Mouse (Mus musculus): Measurements from ENCODE around the gene Atp6v1c2. TPM values are rescaled to one million over a fixed set of nuclear protein-coding genes. Genes with fewer than 3 reads are reported as not detected.

The Atp6v1c2 gene
- polyA plus RNA-seq (2016; fragmentation: Nextera tagmentation; extraction: Ambion mirVana): 0.36 and 0.49 TPM in 2 replicates

DNA sequence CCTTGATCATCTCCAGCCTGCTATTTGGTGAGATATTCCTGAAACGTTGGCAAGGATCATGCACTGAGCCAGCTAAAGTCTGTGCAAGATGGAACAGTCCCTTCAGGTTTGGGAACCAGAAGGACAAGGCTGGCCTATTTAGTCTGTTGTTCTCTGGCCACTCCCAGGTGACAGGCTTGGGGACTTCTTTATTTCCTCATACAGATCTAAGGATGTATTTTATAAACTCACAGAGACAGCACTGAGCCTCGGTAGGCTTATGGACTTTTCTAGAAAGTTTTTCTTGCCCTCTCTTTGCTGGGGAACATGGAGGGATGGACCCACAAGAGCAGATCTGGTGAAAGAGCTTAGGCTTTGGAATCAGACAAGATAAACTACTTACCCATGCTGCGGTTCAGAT, at the start of gene Atp6v1c2:
Gene Atp6v1c2 (minus strand): TSS at position 101 of the 400 bp plus-strand sequence.
- H3K4me1 ChIP-seq: peaks cover 7% of the 10 kb centered on the region
- no peak for DNase-seq (ENCODE audit: low spot score)
- WGBS: 85% methylated on average over 3 of the region's 3 CpGs
- H3K36me3 ChIP-seq: no peaks in the 10 kb centered on the region
- no peak within 1 kb of the TSS for H3K4me3 ChIP-seq
- no peak within 1 kb of the TSS for H3K27ac ChIP-seq
- H3K27me3 ChIP-seq (ENCODE audit: low read depth, poor library complexity, severe bottlenecking): peaks cover 32% of the 10 kb centered on the region
- H3K9me3 ChIP-seq (replicated peaks): no peaks in the 10 kb centered on the region

DNA sequence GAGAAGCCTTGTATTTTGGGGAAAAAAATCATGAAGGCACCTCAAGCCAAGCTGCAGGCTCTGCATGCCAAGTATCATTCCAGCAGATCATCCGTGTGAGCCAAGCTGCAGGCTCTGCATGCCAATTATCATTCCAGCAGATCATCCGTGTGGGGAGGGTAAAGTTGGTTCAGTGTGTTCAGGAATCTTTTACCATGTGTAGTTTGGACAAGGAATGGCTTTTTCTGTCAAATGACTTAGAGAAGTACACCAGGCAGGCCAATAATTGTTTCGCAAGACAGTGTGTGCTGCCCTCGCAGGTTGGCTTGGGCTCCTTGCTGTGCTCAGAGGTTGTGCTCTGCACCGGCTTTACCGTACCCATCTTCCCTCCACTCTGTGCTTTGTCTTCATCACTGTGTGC, 47.4 kb upstream of the Atp6v1c2 start:
- no peak for DNase-seq (ENCODE audit: low spot score)
- H3K27ac ChIP-seq: no peak overlapping the region
- no peaks in the 10 kb centered on the region for H3K9me3 ChIP-seq (replicated peaks)
- peaks cover 98% of the 10 kb centered on the region for H3K36me3 ChIP-seq
- no peak overlapping the region for H3K4me3 ChIP-seq
- H3K4me1 ChIP-seq: no peaks in the 10 kb centered on the region
- WGBS: 94% methylated on average over 6 of the region's 6 CpGs
- H3K27me3 ChIP-seq (ENCODE audit: low read depth, poor library complexity, severe bottlenecking): no peaks in the 10 kb centered on the region

DNA sequence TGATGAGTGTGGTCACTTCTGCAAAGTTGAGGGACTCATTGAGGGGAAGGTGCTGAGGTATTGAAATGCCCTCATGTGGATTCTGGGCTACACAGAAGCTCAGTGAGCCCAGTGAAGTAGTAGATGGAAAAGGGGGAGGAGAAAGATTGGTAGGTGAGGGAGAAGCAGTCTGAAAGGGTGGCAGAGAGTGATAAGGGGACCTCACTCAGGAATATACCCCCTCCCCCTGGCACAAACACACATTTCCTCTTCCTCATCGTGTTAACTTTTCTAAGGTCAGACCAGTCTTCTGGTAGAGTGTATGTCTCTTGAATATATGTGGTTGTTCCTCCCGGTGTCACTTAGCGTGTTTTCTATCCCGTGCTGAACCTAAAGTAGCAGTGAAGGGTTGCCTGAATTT, 46.1 kb upstream of the Atp6v1c2 start:
- no peak for DNase-seq (ENCODE audit: low spot score)
- Histone ChIP-seq H3K27ac (no peak overlapping the region), H3K27me3 (ENCODE audit: low read depth, poor library complexity, severe bottlenecking) (no peaks in the 10 kb centered on the region), H3K9me3 (replicated peaks) (no peaks in the 10 kb centered on the region), H3K36me3 (peaks cover 98% of the 10 kb centered on the region), H3K4me1 (no peaks in the 10 kb centered on the region), H3K4me3 (no peak overlapping the region)
- 95% methylated on average over 4 of the region's 4 CpGs for WGBS

DNA sequence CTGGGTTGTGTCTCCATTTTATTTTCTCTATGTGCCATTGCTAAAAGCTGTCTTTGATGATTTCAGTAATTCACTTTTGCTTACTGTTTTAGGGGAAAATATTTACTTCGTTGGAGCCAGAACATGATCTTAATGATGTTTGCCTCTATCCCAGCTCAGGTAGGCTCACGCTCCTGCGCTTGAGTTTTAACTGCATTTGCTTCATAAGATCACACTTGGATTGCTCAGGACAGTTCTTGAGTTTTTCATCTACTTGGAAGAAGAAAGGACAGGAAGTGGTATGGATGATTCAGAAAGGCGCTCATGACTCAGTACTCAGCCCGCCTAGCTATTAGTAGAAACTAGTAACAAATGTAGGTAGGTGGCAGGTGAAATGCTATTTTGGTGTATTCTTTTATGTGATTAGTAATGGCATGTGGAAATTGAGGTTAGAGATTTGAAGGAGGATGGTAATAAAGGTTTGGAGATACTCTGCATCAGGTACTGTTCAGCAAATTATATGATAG, 44.4 kb upstream of the Atp6v1c2 start:
- H3K4me1 ChIP-seq: no peaks in the 10 kb centered on the region
- H3K27ac ChIP-seq: no peak overlapping the region
- H3K9me3 ChIP-seq (replicated peaks): no peaks in the 10 kb centered on the region
- no peaks in the 10 kb centered on the region for H3K27me3 ChIP-seq (ENCODE audit: low read depth, poor library complexity, severe bottlenecking)
- no peak overlapping the region for H3K4me3 ChIP-seq
- no peak for DNase-seq (ENCODE audit: low spot score)
- H3K36me3 ChIP-seq: peaks cover 98% of the 10 kb centered on the region
- WGBS: 98% methylated on average over 5 of the region's 5 CpGs

DNA sequence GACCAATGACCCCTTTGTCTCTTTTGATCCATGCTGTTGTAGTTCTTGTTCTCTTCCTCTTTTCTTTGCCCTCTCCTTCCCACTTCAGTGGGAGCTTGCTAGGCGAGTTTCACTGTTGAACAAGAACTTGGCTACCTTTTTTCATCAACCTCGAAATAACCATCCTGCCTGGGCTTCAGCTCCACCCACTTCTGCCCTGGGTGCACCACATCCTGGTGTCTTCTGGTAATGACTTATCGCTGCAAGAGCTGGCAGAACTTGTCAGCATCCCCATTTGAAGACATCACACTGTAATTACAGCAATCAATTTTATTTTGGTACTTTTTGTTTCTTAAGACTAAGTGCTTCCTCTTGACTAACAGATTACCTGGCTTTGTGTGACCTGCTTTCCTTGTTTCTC, 43.5 kb upstream of the Atp6v1c2 start:
- H3K4me1 ChIP-seq: no peaks in the 10 kb centered on the region
- no peak for DNase-seq (ENCODE audit: low spot score)
- 92% methylated on average over 3 of the region's 3 CpGs for WGBS
- no peak overlapping the region for H3K4me3 ChIP-seq
- H3K27me3 ChIP-seq (ENCODE audit: low read depth, poor library complexity, severe bottlenecking): no peaks in the 10 kb centered on the region
- H3K9me3 ChIP-seq (replicated peaks): no peaks in the 10 kb centered on the region
- H3K27ac ChIP-seq: no peak overlapping the region
- H3K36me3 ChIP-seq: peaks cover 98% of the 10 kb centered on the region

DNA sequence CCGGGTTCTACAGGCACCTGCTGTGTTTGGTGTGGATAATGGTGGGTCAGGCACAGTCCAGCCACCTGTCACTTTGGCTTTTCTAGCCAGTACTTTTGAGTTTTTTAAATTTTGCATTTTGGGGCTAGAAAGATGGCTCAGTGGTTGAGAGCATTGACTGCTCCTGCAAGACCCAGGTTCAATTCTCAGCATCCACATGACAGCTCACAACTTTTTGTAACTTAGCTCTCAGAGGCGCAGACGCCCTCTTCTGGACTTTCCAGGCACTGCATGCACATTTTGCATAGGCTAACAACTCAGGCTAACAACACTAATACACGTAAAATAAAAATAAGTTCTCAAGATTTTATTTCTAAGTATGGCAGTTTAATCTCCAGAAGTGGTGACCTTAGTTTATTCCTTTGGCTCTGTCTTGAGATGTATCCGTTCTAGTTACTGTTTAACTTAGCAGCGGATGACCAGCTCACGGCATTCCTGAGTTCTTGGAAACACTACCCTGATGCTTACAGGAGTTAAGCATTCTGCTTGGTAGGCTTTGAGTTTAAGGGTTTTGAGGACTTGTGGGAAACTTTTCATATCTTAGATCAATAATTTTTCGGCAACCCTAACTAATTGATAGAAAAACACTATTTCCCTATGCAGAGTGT, 42.6 kb upstream of the Atp6v1c2 start:
- WGBS: 89% methylated on average over 8 of the region's 8 CpGs
- DNase-seq (ENCODE audit: low spot score): no peak
- Histone ChIP-seq H3K4me3 (no peak overlapping the region), H3K27me3 (ENCODE audit: low read depth, poor library complexity, severe bottlenecking) (no peaks in the 10 kb centered on the region), H3K4me1 (no peaks in the 10 kb centered on the region), H3K9me3 (replicated peaks) (no peaks in the 10 kb centered on the region), H3K36me3 (peaks cover 98% of the 10 kb centered on the region), H3K27ac (no peak overlapping the region)

DNA sequence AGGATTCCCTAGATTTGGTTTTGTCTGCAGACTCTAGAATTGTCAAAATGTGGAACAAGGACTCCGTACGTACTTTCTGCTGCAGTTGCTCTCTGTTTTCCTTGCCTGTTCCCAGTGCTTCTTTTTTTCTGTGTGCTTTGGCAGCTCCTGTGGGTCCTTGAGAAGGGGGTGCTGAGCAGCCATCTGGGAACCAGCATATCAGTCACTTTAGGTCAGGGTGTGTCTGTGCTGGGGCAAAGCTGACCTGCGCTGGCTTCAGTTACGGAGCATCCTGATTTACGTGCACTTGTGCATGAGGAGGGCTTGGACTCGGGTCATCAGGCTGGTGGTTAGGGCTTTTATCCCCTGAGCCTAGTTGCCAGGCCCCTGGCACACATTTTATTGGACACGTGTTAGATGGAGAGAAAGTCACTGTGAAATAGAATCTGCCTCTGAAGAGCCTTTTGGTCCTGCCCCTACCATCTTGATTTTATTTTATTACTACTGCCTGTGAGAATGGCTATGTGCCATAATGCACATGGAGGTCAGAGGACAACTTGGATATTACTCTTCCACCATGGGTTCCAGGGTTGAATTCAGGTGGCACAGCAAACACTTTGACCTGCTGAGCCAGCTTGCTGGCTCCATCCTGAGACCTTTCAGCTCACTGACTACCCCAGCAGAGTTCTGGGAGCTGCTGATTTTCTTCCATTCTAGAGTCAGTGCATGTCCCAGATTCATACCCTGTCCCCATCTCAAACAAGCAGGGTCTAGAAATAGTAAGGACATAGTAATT, 40.6 kb upstream of the Atp6v1c2 start:
- WGBS: 96% methylated on average over 7 of the region's 7 CpGs

DNA sequence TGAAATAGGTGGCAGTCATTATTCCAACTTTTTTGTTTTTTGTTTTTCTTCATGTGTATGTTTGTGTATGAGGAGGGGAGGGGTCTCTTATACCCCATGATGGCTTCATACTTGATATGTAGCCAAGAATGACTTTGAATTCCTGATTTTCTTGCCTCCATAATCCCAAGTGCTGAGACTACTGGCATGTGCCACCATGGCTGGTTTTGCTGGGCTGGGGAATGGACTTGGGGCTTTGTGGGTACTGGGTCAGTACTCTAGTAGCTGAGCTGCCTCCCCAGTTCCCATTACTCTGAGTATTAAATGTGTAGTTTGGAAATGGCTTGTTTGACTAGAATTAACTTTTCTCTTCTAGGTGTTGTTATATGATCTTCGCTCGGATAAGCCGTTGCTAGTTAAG, 40.0 kb upstream of the Atp6v1c2 start:
- 93% methylated on average over 3 of the region's 3 CpGs for WGBS
- Histone ChIP-seq H3K27me3 (ENCODE audit: low read depth, poor library complexity, severe bottlenecking) (no peaks in the 10 kb centered on the region), H3K9me3 (replicated peaks) (no peaks in the 10 kb centered on the region), H3K4me1 (no peaks in the 10 kb centered on the region), H3K27ac (no peak overlapping the region), H3K4me3 (no peak overlapping the region), H3K36me3 (peaks cover 92% of the 10 kb centered on the region)
- no peak for DNase-seq (ENCODE audit: low spot score)

More for the DNA sequence above, 40.6 kb upstream of the Atp6v1c2 start:
- Histone ChIP-seq H3K9me3 (replicated peaks) (no peaks in the 10 kb centered on the region), H3K4me1 (no peaks in the 10 kb centered on the region), H3K27ac (no peak overlapping the region), H3K4me3 (no peak overlapping the region), H3K36me3 (peaks cover 92% of the 10 kb centered on the region), H3K27me3 (ENCODE audit: low read depth, poor library complexity, severe bottlenecking) (no peaks in the 10 kb centered on the region)
- no peak for DNase-seq (ENCODE audit: low spot score)

DNA sequence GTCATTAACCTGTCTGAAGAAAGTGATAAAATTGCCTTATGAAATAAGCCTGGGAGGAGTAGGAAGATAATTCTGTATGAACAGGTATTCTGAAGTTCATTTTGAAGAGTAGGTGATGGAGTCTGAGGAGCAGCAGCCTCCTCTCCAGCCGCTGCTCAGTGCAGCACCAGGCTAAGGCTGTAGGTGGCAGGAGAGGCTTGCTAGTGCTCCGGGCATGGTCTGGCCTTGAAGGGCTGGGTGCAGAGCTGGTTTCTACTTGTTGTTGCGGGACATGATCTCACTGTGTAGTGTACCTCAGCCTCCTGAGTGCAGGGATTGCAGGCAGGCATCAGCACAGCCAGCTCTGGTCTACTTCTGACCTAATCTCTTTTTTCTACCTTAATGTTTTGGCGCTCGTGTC, 37.8 kb upstream of the Atp6v1c2 start:
- no peaks in the 10 kb centered on the region for H3K4me1 ChIP-seq
- peak; percentile 39 for DNase-seq (ENCODE audit: low spot score)
- 82% methylated on average over 5 of the region's 5 CpGs for WGBS
- no peak overlapping the region for H3K4me3 ChIP-seq
- H3K9me3 ChIP-seq (replicated peaks): no peaks in the 10 kb centered on the region
- no peaks in the 10 kb centered on the region for H3K27me3 ChIP-seq (ENCODE audit: low read depth, poor library complexity, severe bottlenecking)
- peaks cover 93% of the 10 kb centered on the region for H3K36me3 ChIP-seq
- H3K27ac ChIP-seq: no peak overlapping the region

DNA sequence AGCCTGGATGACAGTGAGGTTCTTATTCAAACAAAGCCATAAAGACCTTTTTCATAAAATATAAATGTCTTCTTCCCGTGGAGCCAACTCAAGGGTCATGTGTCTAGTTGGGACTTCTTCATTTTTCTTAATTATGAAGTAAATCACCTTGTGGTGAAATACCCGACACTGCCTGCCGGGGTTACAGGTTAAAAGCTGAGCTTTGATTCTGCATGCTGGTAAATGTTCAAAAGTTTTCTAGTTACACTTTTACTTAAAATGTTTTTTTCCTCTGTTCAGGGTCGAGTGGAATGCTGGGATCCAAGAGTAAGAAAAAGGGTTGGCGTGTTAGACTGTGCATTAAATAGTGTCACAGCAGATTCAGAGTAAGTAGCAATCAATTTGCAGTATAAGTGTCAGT, 33.2 kb upstream of the Atp6v1c2 start:
- Histone ChIP-seq H3K4me3 (no peak overlapping the region), H3K27ac (no peak overlapping the region), H3K27me3 (ENCODE audit: low read depth, poor library complexity, severe bottlenecking) (no peaks in the 10 kb centered on the region), H3K36me3 (peaks cover 92% of the 10 kb centered on the region), H3K4me1 (no peaks in the 10 kb centered on the region), H3K9me3 (replicated peaks) (no peaks in the 10 kb centered on the region)
- 90% methylated on average over 5 of the region's 5 CpGs for WGBS
- no peak for DNase-seq (ENCODE audit: low spot score)

DNA sequence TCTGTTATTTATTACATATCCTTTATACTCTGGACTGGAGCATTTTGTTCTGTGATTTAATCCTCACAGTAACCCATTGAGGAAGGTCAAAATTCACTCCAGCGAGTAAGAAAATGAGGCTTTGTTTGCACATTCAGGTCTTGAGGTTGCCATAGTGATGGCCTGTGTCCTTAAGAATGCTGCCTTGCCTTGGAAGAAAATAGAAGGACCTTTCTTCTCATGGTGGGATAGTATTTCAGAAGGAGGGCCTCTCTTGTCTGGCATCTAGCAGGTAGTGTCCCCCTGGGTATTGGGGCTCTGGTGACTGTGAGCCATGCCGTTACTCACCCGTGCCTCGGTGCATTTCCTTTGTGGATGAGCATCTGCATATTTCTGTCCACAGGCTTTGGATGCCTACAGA, 31.5 kb upstream of the Atp6v1c2 start:
- no peak for DNase-seq (ENCODE audit: low spot score)
- Histone ChIP-seq H3K4me3 (no peak overlapping the region), H3K27me3 (ENCODE audit: low read depth, poor library complexity, severe bottlenecking) (no peaks in the 10 kb centered on the region), H3K4me1 (no peaks in the 10 kb centered on the region), H3K27ac (no peak overlapping the region), H3K36me3 (peaks cover 97% of the 10 kb centered on the region), H3K9me3 (replicated peaks) (no peaks in the 10 kb centered on the region)
- WGBS: 94% methylated on average over 4 of the region's 4 CpGs

DNA sequence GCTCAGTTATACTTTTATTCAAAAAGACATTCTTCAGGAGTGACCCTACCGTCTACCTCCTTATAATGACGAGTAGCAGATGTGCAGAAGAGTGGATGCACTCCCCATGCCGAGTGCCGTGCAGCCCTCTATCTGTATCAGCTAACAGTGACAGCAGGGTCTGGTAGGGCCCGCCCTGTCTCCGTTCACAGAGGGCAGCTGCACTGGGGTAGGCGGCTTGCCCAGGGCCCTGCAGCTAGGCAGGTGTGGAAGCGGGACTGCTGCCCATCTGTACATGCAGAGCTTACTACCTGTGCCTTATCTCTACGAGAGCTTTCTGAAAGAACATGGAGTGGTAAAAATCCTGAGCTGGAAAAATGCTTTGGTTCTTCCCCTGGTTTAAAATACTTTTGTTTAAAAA, 30.9 kb upstream of the Atp6v1c2 start:
- H3K4me3 ChIP-seq: no peak overlapping the region
- H3K9me3 ChIP-seq (replicated peaks): no peaks in the 10 kb centered on the region
- no peaks in the 10 kb centered on the region for H3K27me3 ChIP-seq (ENCODE audit: low read depth, poor library complexity, severe bottlenecking)
- peaks cover 97% of the 10 kb centered on the region for H3K36me3 ChIP-seq
- no peak overlapping the region for H3K27ac ChIP-seq
- 86% methylated on average over 9 of the region's 9 CpGs for WGBS
- H3K4me1 ChIP-seq: no peaks in the 10 kb centered on the region
- no peak for DNase-seq (ENCODE audit: low spot score)

DNA sequence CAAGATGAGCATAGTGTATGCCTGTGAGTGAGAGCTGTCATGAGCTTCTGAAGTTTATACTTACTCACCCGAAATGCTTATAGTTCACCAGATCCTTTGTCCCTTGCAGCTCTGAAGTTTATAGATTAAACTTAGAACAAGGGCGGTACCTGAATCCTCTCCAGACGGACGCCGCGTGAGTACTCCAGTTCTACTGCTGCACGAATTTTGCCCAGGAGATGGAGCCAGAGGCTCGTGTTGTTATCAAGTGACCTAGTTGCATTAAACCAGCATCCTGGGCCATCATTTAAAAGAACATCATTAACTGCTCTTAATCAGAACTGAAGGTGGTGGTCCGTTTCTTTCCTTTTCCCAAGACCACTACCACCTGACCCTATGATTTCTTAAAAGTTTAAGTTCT, 29.8 kb upstream of the Atp6v1c2 start:
- 91% methylated on average over 9 of the region's 9 CpGs for WGBS
- H3K36me3 ChIP-seq: peaks cover 98% of the 10 kb centered on the region

More for the DNA sequence above, 29.8 kb upstream of the Atp6v1c2 start:
- Histone ChIP-seq H3K4me1 (no peaks in the 10 kb centered on the region), H3K9me3 (replicated peaks) (no peaks in the 10 kb centered on the region), H3K27me3 (ENCODE audit: low read depth, poor library complexity, severe bottlenecking) (no peaks in the 10 kb centered on the region), H3K27ac (no peak overlapping the region), H3K4me3 (no peak overlapping the region)
- no peak for DNase-seq (ENCODE audit: low spot score)
